Mouse (Mus musculus) liver, postnatal 0 days (tissue): ENCODE measurements at regions not wholly inside any gene's neighbourhood (a gene's known extent, or its start where the extent isn't known, plus 50 kb on each side); places are given as distances from the start of the nearest gene placed in this dataset.

Experiments used
- ATAC-seq: fragments of 200-750 bp; cut with Nextera tagmentation; 2 replicates; pipeline ENCODE4 v1.8.0; 2017; ENCODE audit warnings: mild to moderate bottlenecking, moderate library complexity
- DNase-seq: peaks from one replicate; pipeline ENCODE4 v3.0.0-alpha.2; 2016
- H3K27ac ChIP-seq: fragments of 300-500 bp; sonication (generic); 2 replicates; pipeline ENCODE4 v1.5.1; 2014; ENCODE audit warnings: antibody characterized with exemption, moderate library complexity, mild to moderate bottlenecking, low read depth
- H3K27me3 ChIP-seq: fragments of 300-500 bp; sonication (generic); 2 replicates; pipeline ENCODE4 v1.6.1; 2014; ENCODE audit warnings: low read length, control low read depth, mixed read lengths; ENCODE audit not compliant: insufficient read depth
- H3K36me3 ChIP-seq: fragments of 300-500 bp; sonication (generic); replicated peaks from 2 replicates; pipeline ENCODE4 v1.6.1; 2014; ENCODE audit warnings: mild to moderate bottlenecking, control low read depth, low read length, moderate library complexity, mixed read lengths; ENCODE audit not compliant: insufficient read depth
- H3K4me1 ChIP-seq: fragments of 300-500 bp; sonication (generic); 2 replicates; pipeline ENCODE4 v1.6.1; 2014; ENCODE audit warnings: antibody characterized with exemption, mild to moderate bottlenecking, control low read depth; ENCODE audit not compliant: insufficient read depth
- H3K4me2 ChIP-seq: fragments of 300-500 bp; sonication (generic); 2 replicates; pipeline ENCODE4 v1.6.1; 2014; ENCODE audit warnings: low read depth, mild to moderate bottlenecking, low read length, moderate library complexity, mixed read lengths
- H3K4me3 ChIP-seq: fragments of 300-500 bp; sonication (generic); 2 replicates; pipeline ENCODE4 v1.5.1; 2014; ENCODE audit warnings: low read depth, low read length
- H3K9ac ChIP-seq: fragments of 300-500 bp; sonication (generic); replicated peaks from 2 replicates; pipeline ENCODE4 v1.6.1; 2014; ENCODE audit warnings: mild to moderate bottlenecking, moderate library complexity
- H3K9me3 ChIP-seq: fragments of 300-500 bp; sonication (generic); 2 replicates; pipeline ENCODE4 v1.6.1; 2016; ENCODE audit warnings: mild to moderate bottlenecking, control low read depth, low read length, mixed read lengths
- CTCF ChIP-seq: sonication (generic); IDR thresholded peaks from 2 replicates; pipeline ENCODE4 v1.5.1; 2016; ENCODE audit warnings: antibody characterized with exemption, low read depth
- EP300 ChIP-seq: IDR thresholded peaks from 2 replicates; pipeline ENCODE4 v1.6.1; 2016; ENCODE audit warnings: antibody characterized with exemption, low read depth, mild to moderate bottlenecking
- WGBS: fragments of 180-500 bp; shearing (Covaris S2); extraction: QIAGEN DNeasy Blood & Tissue Kit; methylation state at CpG from one replicate; pipeline ENCODE4 v1.1.7; 2014; ENCODE audit not compliant: insufficient replicate concordance; 5-methylcytosine and 5-hydroxymethylcytosine counted together

- H3K4me1 ChIP-seq = no peaks in the 10 kb centered on the region
- DNase-seq (peak; percentile 42), ATAC-seq (peak; percentile 64; the same call in 1 of the 2 replicates)
- no peak overlapping the region for H3K9ac ChIP-seq
- H3K4me2 ChIP-seq = no peak overlapping the region
- 59% methylated on average over 2 of the region's 2 CpGs for WGBS
- H3K36me3 ChIP-seq = no peaks in the 10 kb centered on the region
- no peak overlapping the region for H3K4me3 ChIP-seq
- H3K27ac ChIP-seq = no peak overlapping the region
- peaks cover 3% of the 10 kb centered on the region; the same call in 1 of the 2 replicates for H3K9me3 ChIP-seq
- H3K27me3 ChIP-seq = no peaks in the 10 kb centered on the region
- no peak for TF ChIP-seq CTCF
- TF ChIP-seq EP300 = peak; percentile 61
Measured at GRCm38 (mm10) chr1:193644506-193644905, 274.4 kb upstream of the Camk1g start.

GRCm38 (mm10) chr1:193636451-193636850 is 266.4 kb upstream of the Camk1g start:
- no peak overlapping the region for H3K27ac ChIP-seq
- H3K27me3 ChIP-seq = no peaks in the 10 kb centered on the region
- H3K36me3 ChIP-seq = no peaks in the 10 kb centered on the region
- 80% methylated on average over 5 of the region's 5 CpGs for WGBS
- no peak for TF ChIP-seq CTCF
- no peak for TF ChIP-seq EP300
- H3K9ac ChIP-seq = no peak overlapping the region
- no peaks in the 10 kb centered on the region for H3K9me3 ChIP-seq
- H3K4me3 ChIP-seq = no peak overlapping the region
- no peak for ATAC-seq
- no peak overlapping the region for H3K4me2 ChIP-seq
- DNase-seq = no peak
- H3K4me1 ChIP-seq = no peaks in the 10 kb centered on the region

- Histone ChIP-seq H3K27me3 (no peaks in the 10 kb centered on the region), H3K4me2 (no peak overlapping the region), H3K27ac (no peak overlapping the region), H3K36me3 (no peaks in the 10 kb centered on the region), H3K4me1 (no peaks in the 10 kb centered on the region), H3K9me3 (no peaks in the 10 kb centered on the region), H3K9ac (no peak overlapping the region), H3K4me3 (no peak overlapping the region)
- DNase-seq (no peak), ATAC-seq (no peak)
- 75% methylated on average over 2 of the region's 2 CpGs for WGBS
- TF ChIP-seq EP300 (no peak), CTCF (no peak)
Measured at GRCm38 (mm10) chr1:193632115-193632514, 262.0 kb upstream of the Camk1g start.

GRCm38 (mm10) chr1:193629887-193630286 is 259.8 kb upstream of the Camk1g start:
- H3K27me3 ChIP-seq = 0 out of 2 replicates have a peak, but pooled peaks cover 2% of the 10 kb centered on the region
- no peak overlapping the region for H3K4me2 ChIP-seq
- H3K27ac ChIP-seq = no peak overlapping the region
- DNase-seq (no peak), ATAC-seq (no peak)
- H3K9me3 ChIP-seq = no peaks in the 10 kb centered on the region
- no peaks in the 10 kb centered on the region for H3K36me3 ChIP-seq
- WGBS = 39% methylated on average over 2 of the region's 2 CpGs
- H3K4me1 ChIP-seq = no peaks in the 10 kb centered on the region
- no peak overlapping the region for H3K9ac ChIP-seq
- H3K4me3 ChIP-seq = no peak overlapping the region
- TF ChIP-seq CTCF (no peak), EP300 (no peak)

GRCm38 (mm10) chr1:193626924-193627849 is 257.1 kb upstream of the Camk1g start:
- Histone ChIP-seq H3K9ac (no peak overlapping the region), H3K4me3 (no peak overlapping the region), H3K9me3 (no peaks in the 10 kb centered on the region), H3K27me3 (0 out of 2 replicates have a peak, but pooled peaks cover 2% of the 10 kb centered on the region), H3K36me3 (no peaks in the 10 kb centered on the region), H3K4me1 (no peaks in the 10 kb centered on the region), H3K27ac (no peak overlapping the region), H3K4me2 (no peak overlapping the region)
- ATAC-seq (no peak), DNase-seq (no peak)
- 66% methylated on average over 16 of the region's 16 CpGs for WGBS
- no peak for TF ChIP-seq EP300
- no peak for TF ChIP-seq CTCF

GRCm38 (mm10) chr1:193625101-193625956 is 255.2 kb upstream of the Camk1g start:
- Histone ChIP-seq H3K27ac (no peak overlapping the region), H3K9me3 (no peaks in the 10 kb centered on the region), H3K4me1 (no peaks in the 10 kb centered on the region), H3K36me3 (no peaks in the 10 kb centered on the region), H3K4me3 (no peak overlapping the region), H3K4me2 (no peak overlapping the region), H3K27me3 (0 out of 2 replicates have a peak, but pooled peaks cover 2% of the 10 kb centered on the region), H3K9ac (no peak overlapping the region)
- no peak for DNase-seq
- ATAC-seq = no peak
- 30% methylated on average over 9 of the region's 9 CpGs for WGBS
- no peak for TF ChIP-seq CTCF
- TF ChIP-seq EP300 = no peak
